Mouse (Mus musculus) erythroid progenitor cell, adult 5-6 weeks (primary cell): Measurements from ENCODE around the gene Rgma. TPM values are rescaled to one million over a fixed set of nuclear protein-coding genes. Genes with fewer than 3 reads are reported as not detected.

Experiments
- ATAC-seq: replicated peaks from 2 replicates; pipeline ENCODE4 v1.8.0; 2016; ENCODE audit warnings: moderate number of reproducible peaks, mild to moderate bottlenecking, moderate TSS enrichment, inconsistent platforms; ENCODE audit not compliant: poor library complexity, low FRiP score, severe bottlenecking
- total RNA-seq, 2 experiments: library from RNA; stranded (forward) in 1 of 2; stranded (reverse) in 1 of 2; fragments of 150-400 nt in 1 of 2; fragments of 186-747, 209-891 nt in 1 of 2; gene quantifications; 2 replicates each; pipeline versions ENCODE4 v1.2.3 to v1.2.4; 2015 to 2017; ENCODE audit warnings: low replicate concordance in 2 of 2

Rgma gene
- total RNA-seq, 2 experiments from 2014 or later, result not detected

- ATAC-seq, result 0 out of 2 replicates have a peak, but pooled peaks have one; percentile 44
Observed at GRCm38 (mm10) chr7:73398319-73398718, 23.0 kb downstream of the Rgma start.

- no peak for ATAC-seq
Observed at GRCm38 (mm10) chr7:73398806-73399442, 23.6 kb downstream of the Rgma start.

- ATAC-seq, result no peak
Observed at GRCm38 (mm10) chr7:73399501-73400044, 24.3 kb downstream of the Rgma start.

GRCm38 (mm10) chr7:73400051-73400916 lies 25.0 kb downstream of the Rgma start:
- no peak for ATAC-seq

GRCm38 (mm10) chr7:73402106-73402505 lies 26.8 kb downstream of the Rgma start:
- ATAC-seq, result no peak

- ATAC-seq, result no peak
Observed at GRCm38 (mm10) chr7:73402671-73403070, 27.4 kb downstream of the Rgma start.

GRCm38 (mm10) chr7:73403538-73403937 lies 28.2 kb downstream of the Rgma start:
- no peak for ATAC-seq

GRCm38 (mm10) chr7:73405550-73405949 lies 30.2 kb downstream of the Rgma start:
- ATAC-seq, result no peak

GRCm38 (mm10) chr7:73411523-73411922 lies 36.2 kb downstream of the Rgma start:
- ATAC-seq, result no peak

GRCm38 (mm10) chr7:73411986-73412385 lies 36.7 kb downstream of the Rgma start:
- ATAC-seq, result no peak

GRCm38 (mm10) chr7:73412419-73412818 lies 37.1 kb downstream of the Rgma start:
- ATAC-seq, result no peak

- ATAC-seq, result no peak
Observed at GRCm38 (mm10) chr7:73414192-73414591, 38.9 kb downstream of the Rgma start.

- no peak for ATAC-seq
Observed at GRCm38 (mm10) chr7:73419375-73419774, 44.1 kb downstream of the Rgma start.

- no peak for ATAC-seq
Observed at GRCm38 (mm10) chr7:73420827-73421226, 45.5 kb downstream of the Rgma start.

- ATAC-seq, result no peak
Observed at GRCm38 (mm10) chr7:73421278-73422015, 46.1 kb downstream of the Rgma start.

GRCm38 (mm10) chr7:73422223-73423113 lies 47.2 kb downstream of the Rgma start:
- peak; percentile 77 for ATAC-seq

- ATAC-seq, result no peak
Observed at GRCm38 (mm10) chr7:73423236-73423635, 47.9 kb downstream of the Rgma start.

- ATAC-seq, result no peak
Observed at GRCm38 (mm10) chr7:73424243-73424642, 48.9 kb downstream of the Rgma start.

- no peak for ATAC-seq
Observed at GRCm38 (mm10) chr7:73424705-73425104, 49.4 kb downstream of the Rgma start.
